Mouse (Mus musculus) inflammation-experienced regulatory T-cells (primary cell): ENCODE results near the gene Olfr970. TPM values are rescaled to one million over a fixed set of nuclear protein-coding genes. Genes with fewer than 3 reads are reported as not detected.

ENCODE experiments used
- polyA plus RNA-seq, 2 experiments: library from polyadenylated mRNA; unstranded; fragments of 100-300 nt; shearing (Covaris generic); gene quantifications; one replicate each; pipeline ENCODE4 v1.2.1; 2017

The Olfr970 gene
- under 1 TPM; 0.13 to 0.45 TPM for polyA plus RNA-seq

GRCm38 (mm10) chr9:39808560-39808959 is at the start of gene Olfr970:
Gene Olfr970, plus strand, starts transcription at chr9:39808860.

GRCm38 (mm10) chr9:39783153-39783552 is 25.5 kb upstream of the Olfr970 start, which contains the start of gene Olfr968:
Gene Olfr968, minus strand, starts transcription at chr9:39783253.

GRCm38 (mm10) chr9:39790558-39790957 is 18.1 kb upstream of the Olfr970 start, which contains the start of gene Olfr969:
Gene Olfr969, plus strand, starts transcription at chr9:39790945.

GRCm38 (mm10) chr9:39836576-39836975 is 27.9 kb downstream of the Olfr970 start, which contains the start of gene Olfr971:
Gene Olfr971, plus strand, starts transcription at chr9:39836876.

GRCm38 (mm10) chr9:39866122-39866521 is 57.5 kb downstream of the Olfr970 start, which contains the start of gene Olfr972:
Gene Olfr972, plus strand, starts transcription at chr9:39866422.

Other genes starting within 250 kb of the Olfr970 start
- gene Olfr959, start 233.3 kb upstream of the Olfr970 start, polyA plus RNA-seq: not detected
- under 1 TPM; 0.11 to 0.82 TPM for gene AW551984, start 204.5 kb upstream of the Olfr970 start, polyA plus RNA-seq
- gene Olfr148, start 198.2 kb upstream of the Olfr970 start, polyA plus RNA-seq: under 1 TPM in 1 of 2 experiments, not detected in 1; 0.25 TPM
- not detected for gene Olfr960, start 187.5 kb upstream of the Olfr970 start, polyA plus RNA-seq
- under 1 TPM; 0.11 to 0.13 TPM for gene Olfr961, start 163.8 kb upstream of the Olfr970 start, polyA plus RNA-seq
- gene Olfr963, start 141.7 kb upstream of the Olfr970 start, polyA plus RNA-seq: not detected
- gene Olfr149, start 101.7 kb upstream of the Olfr970 start, polyA plus RNA-seq: under 1 TPM in 1 of 2 experiments, not detected in 1; 0.23 TPM
- gene Olfr965, start 97.5 kb upstream of the Olfr970 start, polyA plus RNA-seq: not detected
- gene Olfr150, start 77.9 kb upstream of the Olfr970 start, polyA plus RNA-seq: under 1 TPM; 0.20 to 0.27 TPM
- under 1 TPM in 1 of 2 experiments, not detected in 1; 0.43 TPM for gene Olfr967, start 62.6 kb upstream of the Olfr970 start, polyA plus RNA-seq
- not detected for gene Olfr968, start 25.6 kb upstream of the Olfr970 start, polyA plus RNA-seq
- 1 to 10 TPM in 1 of 2 experiments, under 1 TPM in 1; 0.10 to 1.1 TPM for gene Olfr969, start 17.9 kb upstream of the Olfr970 start, polyA plus RNA-seq
- under 1 TPM in 1 of 2 experiments, not detected in 1; 0.23 TPM for gene Olfr971, start 28.0 kb downstream of the Olfr970 start, polyA plus RNA-seq
- gene Olfr972, start 57.6 kb downstream of the Olfr970 start, polyA plus RNA-seq: not detected
- not detected for gene Olfr229, start 98.5 kb downstream of the Olfr970 start, polyA plus RNA-seq
- gene Olfr974, start 128.6 kb downstream of the Olfr970 start, polyA plus RNA-seq: under 1 TPM in 1 of 2 experiments, not detected in 1; 0.38 TPM
- gene Olfr975, start 143.2 kb downstream of the Olfr970 start, polyA plus RNA-seq: not detected
- gene Olfr976, start 152.3 kb downstream of the Olfr970 start, polyA plus RNA-seq: not detected
- under 1 TPM in 1 of 2 experiments, not detected in 1; 0.37 TPM for gene Olfr978, start 183.3 kb downstream of the Olfr970 start, polyA plus RNA-seq
- not detected for gene Olfr979, start 194.6 kb downstream of the Olfr970 start, polyA plus RNA-seq
- gene Olfr980, start 200.7 kb downstream of the Olfr970 start, polyA plus RNA-seq: not detected
- gene Olfr981, start 212.6 kb downstream of the Olfr970 start, polyA plus RNA-seq: under 1 TPM; 0.06 to 0.17 TPM